Mouse (Mus musculus): Measurements from ENCODE around the gene Tex38. TPM values are rescaled to one million over a fixed set of nuclear protein-coding genes. Genes with fewer than 3 reads are reported as not detected.

The Tex38 gene
- total RNA-seq, 2 experiments from 2014 or later, result 0.75 TPM; not detected in 1

DNA sequence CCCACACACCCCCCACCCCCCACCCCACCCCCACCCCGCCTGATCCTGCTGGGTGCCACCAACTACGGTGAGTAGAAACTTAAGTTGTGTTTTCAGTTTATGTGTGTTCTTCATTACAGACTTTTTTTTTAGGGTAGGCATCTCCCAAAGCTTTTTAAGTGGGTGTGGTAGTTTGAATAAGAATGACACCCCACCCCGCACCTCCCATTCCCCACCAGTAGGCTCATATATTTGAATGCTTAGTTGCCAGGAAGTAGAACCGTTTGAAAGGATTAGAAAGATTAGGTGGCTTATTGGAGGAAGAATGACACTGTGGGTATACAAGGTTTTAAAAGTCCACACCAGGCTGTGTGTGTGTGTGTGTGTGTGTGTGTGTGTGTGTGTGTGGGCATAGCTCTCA, 31.5 kb upstream of the Tex38 start:
- no peak for TF ChIP-seq CTCF (IDR thresholded peaks at IDR 0.05)
- Histone ChIP-seq H3K27ac (no peak overlapping the region), H3K4me3 (no peak overlapping the region)
- intact Hi-C loops (cut with DNase I), result no loop called here
- DNase-seq (ENCODE audit: extremely low spot score in 1 of 2, low spot score in 2 of 2), result no peak

DNA sequence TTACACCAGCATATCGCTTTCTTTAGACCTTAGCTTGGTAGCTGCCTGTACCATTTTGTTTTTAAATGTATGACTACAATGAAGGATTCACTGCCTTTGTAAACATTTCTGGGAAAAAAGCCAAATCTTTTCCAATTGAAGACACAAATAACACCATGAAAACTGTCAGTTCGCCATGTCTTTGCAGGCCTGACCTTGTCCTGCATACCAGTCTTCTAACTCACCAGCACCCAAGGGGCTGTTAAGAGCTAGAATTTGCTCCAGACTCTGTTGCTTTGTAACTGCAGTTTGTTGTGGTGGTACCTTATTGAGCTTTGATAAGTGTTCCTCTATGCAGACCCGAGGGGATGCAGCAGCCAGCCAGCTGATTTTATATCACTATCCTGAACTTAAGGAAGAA, 19.2 kb upstream of the Tex38 start:
- intact Hi-C loops (cut with DNase I), result no loop called here
- no peak overlapping the region for H3K4me3 ChIP-seq
- no peak for TF ChIP-seq CTCF (IDR thresholded peaks at IDR 0.05)
- DNase-seq (ENCODE audit: extremely low spot score in 1 of 2, low spot score in 2 of 2), result no peak
- no peak overlapping the region for H3K27ac ChIP-seq

DNA sequence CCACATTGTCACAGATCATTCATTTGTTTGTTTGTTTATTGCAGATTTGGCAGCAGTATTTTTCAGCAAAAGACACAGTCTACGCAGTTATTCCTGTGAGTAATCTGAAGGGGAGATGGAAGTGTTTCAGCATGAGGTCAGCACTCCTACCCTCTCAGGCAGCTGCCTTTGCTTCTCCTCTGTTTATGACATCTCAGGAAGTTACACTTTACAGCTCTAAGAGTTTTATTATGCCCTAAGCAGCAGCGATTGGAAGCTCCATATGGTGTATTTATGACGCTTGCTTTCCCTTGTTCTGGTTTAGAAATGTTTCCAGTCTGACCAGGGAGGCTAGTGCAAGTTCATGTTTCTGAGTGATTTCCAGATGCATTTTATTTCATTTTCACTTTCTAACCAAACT, 14.5 kb upstream of the Tex38 start:
- Histone ChIP-seq H3K4me3 (no peak overlapping the region), H3K27ac (no peak overlapping the region)
- no peak for TF ChIP-seq CTCF (IDR thresholded peaks at IDR 0.05)
- intact Hi-C loops (cut with DNase I), result no loop called here
- DNase-seq (ENCODE audit: extremely low spot score in 1 of 2, low spot score in 2 of 2), result no peak

DNA sequence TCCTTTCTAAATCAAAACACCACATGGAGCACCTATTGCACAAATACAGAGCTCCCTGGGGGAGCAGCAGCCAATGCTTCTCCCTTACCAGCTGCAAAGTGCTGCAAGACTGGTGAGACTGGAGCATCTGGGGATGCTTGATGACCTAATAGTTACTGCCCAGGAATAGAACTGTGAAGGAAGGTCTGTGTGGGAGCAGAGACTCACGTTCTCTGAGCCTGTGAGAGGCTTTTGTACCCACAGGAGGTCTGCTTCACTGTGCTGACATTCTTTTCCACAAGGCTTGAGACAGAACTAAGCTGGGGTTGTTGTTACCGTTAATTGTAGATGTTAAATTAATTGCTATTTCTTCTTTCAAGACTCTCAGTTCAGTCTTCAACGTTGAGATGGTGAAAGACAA, 10.0 kb upstream of the Tex38 start:
- peak in 1 of 2 experiments; percentile 8 for DNase-seq (ENCODE audit: extremely low spot score in 1 of 2, low spot score in 2 of 2)
- no peak overlapping the region for H3K27ac ChIP-seq
- TF ChIP-seq CTCF (IDR thresholded peaks at IDR 0.05), result no peak
- H3K4me3 ChIP-seq, result no peak overlapping the region
- intact Hi-C loops (cut with DNase I), result no loop called here

DNA sequence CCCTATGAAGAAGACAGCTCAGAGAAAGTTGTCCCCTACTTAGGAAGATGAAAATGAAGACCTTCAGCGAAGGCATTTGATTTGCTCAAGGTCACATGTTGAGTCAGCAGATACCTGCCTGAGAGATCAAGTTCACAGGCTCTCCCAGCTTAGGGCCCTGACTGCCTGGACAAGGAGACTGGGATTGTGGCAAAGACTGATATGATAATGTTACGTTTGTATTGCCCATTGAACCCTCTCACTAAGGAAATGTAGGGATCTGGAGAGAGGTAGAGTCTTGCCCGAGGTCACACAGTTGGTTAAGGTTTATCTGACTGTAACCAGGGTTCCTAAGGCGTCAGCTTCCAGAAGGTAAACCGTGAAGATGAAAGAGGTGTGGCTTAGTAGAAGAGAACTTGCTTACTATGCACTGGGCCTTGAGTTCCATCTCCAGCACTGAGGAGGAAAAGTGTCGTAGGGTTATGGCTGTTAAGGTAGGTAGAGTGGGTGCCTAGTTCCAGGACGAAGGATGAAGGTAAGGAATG, 4.8 kb upstream of the Tex38 start:
- intact Hi-C loops (cut with DNase I), result loop anchor here (2.0 kb wide), 1 partner anchor 53 kb away; the partner anchor contains the start of gene Mknk1

DNA sequence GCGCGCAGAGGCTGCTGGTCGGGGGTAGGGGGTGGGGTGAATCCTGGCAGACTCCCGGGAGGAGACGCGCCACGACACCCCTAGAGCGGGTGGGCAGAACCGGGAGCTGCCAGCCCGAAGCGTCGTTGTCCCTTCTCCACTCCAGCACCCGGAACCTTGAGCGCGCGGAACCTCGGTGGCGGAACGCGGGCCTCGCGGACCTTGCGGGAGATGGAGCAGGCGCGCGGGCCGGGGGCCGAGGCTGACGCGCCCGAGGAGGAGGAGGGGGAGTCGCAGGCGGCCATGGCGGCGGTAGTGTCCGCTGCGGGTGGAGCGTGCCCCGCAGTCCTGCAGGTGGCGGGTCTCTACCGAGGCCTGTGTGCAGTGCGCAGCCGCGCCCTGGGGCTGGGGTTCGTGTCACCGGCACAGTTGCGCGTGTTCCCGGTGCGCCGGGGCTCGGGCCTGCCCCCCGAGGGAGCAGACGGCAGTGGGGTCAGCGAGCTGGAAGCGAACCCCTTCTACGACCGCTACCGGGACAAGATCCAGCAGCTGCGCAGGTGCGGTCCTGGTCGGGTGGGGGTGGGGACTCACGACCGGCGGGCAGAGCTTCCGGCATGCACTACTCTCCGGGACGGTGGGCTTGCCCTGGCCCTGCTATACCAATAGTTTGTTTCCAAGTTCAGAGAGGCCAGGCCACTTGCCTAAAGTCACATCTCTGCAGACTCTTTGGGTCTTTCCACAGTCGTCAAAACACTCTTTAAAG, 4.1 kb upstream of the Tex38 start, which contains the start of gene Atpaf1:
TSS of gene Atpaf1 (plus strand) at position 44 of the 742 bp plus-strand sequence.
- peak; percentile 82 to 90 for DNase-seq (ENCODE audit: extremely low spot score in 1 of 2, low spot score in 2 of 2)
- peak within 1 kb of the TSS; percentile 92 for H3K4me3 ChIP-seq
- TF ChIP-seq CTCF (IDR thresholded peaks at IDR 0.05), result peak; percentile 23
- intact Hi-C loops (cut with DNase I), result loop anchor here (2.0 kb wide), 1 partner anchor 54 kb away; the partner anchor contains the start of gene Mknk1
- peak within 1 kb of the TSS; percentile 86 for H3K27ac ChIP-seq

More for the DNA sequence above, 4.8 kb upstream of the Tex38 start:
- no peak for DNase-seq (ENCODE audit: extremely low spot score in 1 of 2, low spot score in 2 of 2)
- H3K27ac ChIP-seq, result peak overlapping the region; percentile 86
- no peak for TF ChIP-seq CTCF (IDR thresholded peaks at IDR 0.05)
- peak overlapping the region; percentile 92 for H3K4me3 ChIP-seq

DNA sequence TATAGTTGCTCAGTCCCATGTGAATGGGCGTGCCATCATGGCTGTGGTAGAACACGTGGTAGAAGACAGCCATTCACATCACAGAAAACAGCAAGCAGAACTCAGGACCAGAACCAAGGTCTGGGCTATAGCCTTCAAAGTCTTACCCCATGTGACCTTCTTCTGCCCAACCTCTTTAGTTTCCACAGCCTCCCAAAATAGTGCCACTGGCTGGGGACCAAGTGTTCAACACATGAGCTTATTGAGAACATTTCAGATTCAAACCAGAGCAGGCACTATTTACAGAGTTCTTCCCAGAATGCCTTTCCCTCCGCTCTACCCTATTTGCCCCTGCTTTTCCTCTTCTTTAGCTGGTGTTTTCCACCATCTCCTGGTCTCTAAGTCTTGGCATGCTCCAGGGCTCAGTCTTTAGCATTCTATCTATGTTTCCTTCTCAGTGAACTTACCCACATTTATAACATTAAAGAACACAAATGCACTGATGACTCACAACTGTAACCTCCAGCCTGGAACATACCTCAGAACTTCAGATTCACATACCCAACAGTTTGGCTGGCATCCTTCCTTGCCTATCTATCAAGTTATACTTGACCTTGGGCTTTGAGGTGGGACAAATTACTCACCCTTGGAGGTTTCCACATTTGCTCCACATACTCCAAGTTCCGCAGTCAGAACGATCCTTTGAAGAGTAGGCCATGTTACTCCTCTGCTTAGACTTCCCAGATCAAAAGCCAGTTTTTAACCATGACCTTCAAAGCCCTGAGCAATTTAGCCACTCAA, 1.4 kb upstream of the Tex38 start:
- DNase-seq (ENCODE audit: extremely low spot score in 1 of 2, low spot score in 2 of 2), result peak in 1 of 2 experiments; percentile 8
- Histone ChIP-seq H3K4me3 (no peak overlapping the region), H3K27ac (no peak overlapping the region)
- intact Hi-C loops (cut with DNase I), result no loop called here
- TF ChIP-seq CTCF (IDR thresholded peaks at IDR 0.05), result no peak

DNA sequence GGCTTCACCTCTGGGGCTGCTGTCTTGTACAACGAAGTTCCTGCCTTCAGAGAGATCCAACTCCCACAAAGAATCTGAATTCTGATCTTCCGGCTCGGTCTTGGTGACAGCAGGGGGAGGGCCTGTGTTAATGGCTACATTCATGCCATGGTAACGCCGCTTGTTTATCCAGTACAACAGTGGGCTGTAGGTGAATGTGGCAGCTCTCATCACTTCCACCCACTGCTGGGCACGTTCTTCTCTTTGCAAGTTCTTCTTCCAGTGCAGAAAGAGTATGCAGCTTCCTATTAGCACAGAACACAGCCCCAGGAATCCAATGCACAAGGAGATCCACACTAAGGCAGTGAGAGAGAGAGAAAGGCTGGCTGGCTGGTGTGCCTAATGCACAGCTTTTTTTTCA, 549 bp downstream of the Tex38 start:
- TF ChIP-seq CTCF (IDR thresholded peaks at IDR 0.05), result no peak

DNA sequence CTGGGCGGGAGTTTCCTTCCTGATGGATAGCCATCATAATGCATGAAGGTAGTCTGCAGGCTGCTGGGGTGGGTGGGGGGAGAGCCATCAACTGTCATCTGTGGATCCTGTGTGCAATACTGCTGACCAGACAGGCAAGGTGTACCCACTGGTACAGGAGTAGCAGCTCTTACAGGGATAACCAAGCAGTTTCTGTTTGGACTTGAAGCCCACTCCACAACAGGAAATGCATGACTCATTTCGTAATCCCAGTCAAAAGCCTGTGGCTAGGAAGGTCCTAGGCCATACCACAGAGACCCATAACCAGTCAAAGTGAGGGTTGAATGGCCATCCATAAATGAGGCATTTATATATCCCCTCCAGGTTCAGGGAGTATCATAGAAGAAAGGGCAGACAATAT, 3.2 kb downstream of the Tex38 start:
- TF ChIP-seq CTCF (IDR thresholded peaks at IDR 0.05), result no peak
- no peak overlapping the region for H3K27ac ChIP-seq
- DNase-seq (ENCODE audit: extremely low spot score in 1 of 2, low spot score in 2 of 2), result peak in 1 of 2 experiments; percentile 5
- no peak overlapping the region for H3K4me3 ChIP-seq
- intact Hi-C loops (cut with DNase I), result no loop called here

More for the DNA sequence above, 549 bp downstream of the Tex38 start:
- no peak overlapping the region for H3K27ac ChIP-seq
- intact Hi-C loops (cut with DNase I), result no loop called here
- no peak overlapping the region for H3K4me3 ChIP-seq
- peak; percentile 16 to 44 for DNase-seq (ENCODE audit: extremely low spot score in 1 of 2, low spot score in 2 of 2)

DNA sequence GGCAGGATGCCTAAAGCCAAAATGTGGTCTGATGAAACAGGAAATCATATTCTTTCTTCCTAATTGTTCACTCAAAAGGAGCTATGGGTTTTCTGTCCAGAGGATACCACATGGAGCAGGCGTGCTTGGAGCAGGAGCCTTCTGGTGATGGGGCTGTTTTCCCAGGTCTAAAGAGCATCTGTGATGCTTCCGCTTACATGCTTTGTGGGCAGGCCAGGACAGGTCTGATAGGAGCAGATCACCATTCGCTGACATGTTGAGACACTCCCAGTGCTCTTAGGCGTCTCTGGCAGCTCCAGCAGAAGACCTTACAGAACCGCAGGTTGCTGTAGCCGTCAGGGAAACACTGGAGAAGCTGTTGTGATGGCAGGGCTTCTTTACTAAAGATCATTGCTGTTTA, 5.8 kb downstream of the Tex38 start:
- no peak for TF ChIP-seq CTCF (IDR thresholded peaks at IDR 0.05)
- intact Hi-C loops (cut with DNase I), result no loop called here
- H3K4me3 ChIP-seq, result no peak overlapping the region
- H3K27ac ChIP-seq, result no peak overlapping the region
- no peak for DNase-seq (ENCODE audit: extremely low spot score in 1 of 2, low spot score in 2 of 2)

DNA sequence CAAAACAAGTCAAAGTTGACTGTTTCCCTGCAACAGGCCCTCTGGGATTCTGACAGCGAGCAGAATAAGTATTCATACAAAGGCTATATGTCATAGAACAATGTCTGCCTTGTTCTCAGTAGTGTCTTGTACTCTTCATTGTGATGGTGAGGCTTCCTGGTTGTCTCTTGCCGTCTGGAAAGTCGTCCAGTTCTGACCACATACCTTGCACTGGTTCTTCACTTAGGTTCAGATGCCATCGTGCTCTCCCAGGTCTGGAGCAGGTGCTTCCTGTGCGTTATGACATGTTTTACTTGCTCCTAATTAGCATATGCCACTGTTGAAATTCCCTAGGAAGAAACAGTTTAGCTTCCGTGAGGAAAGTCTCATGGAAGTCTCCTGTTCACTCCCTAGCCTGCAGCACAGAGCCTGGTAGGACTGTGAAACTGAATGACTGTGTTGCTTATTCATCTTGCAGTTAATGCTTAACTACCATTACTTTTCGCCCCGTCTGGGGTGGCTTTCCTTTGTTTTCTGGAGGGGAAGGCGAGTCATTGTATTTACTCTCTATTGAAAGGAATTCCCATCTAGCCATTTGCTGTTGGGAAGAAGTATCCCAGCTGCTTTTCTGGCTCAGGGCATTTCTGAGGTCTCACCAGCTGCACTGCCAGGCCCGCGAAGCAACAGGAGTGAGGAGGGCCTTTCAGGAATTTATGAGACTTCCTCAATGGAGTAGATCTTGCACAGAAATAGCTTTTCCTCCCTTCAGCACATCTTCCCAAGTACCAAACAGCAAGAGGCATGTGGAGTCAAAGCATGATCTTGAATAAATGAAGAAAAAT, 13.0 kb downstream of the Tex38 start:
- Histone ChIP-seq H3K4me3 (no peak overlapping the region), H3K27ac (no peak overlapping the region)
- intact Hi-C loops (cut with DNase I), result no loop called here
- TF ChIP-seq CTCF (IDR thresholded peaks at IDR 0.05), result no peak
- no peak for DNase-seq (ENCODE audit: extremely low spot score in 1 of 2, low spot score in 2 of 2)

Data from left cerebral cortex, adult 2 months (tissue).